Mouse (Mus musculus) limb, embryonic 13.5 days (tissue): Measurements from ENCODE around the gene Ift172. TPM values are rescaled to one million over a fixed set of nuclear protein-coding genes. Genes with fewer than 3 reads are reported as not detected.

ENCODE experiments used
- ATAC-seq: fragments of 200-750 bp; cut with Nextera tagmentation; 2 replicates; pipeline ENCODE4 v1.8.0; 2017; ENCODE audit warnings: low read depth, moderate number of reproducible peaks, moderate TSS enrichment; ENCODE audit not compliant: low FRiP score
- H3K27ac ChIP-seq: fragments of 300-500 bp; sonication (generic); 2 replicates; pipeline ENCODE4 v1.5.1; 2015; ENCODE audit warnings: inconsistent platforms, mild to moderate bottlenecking, moderate library complexity
- H3K27me3 ChIP-seq: fragments of 300-500 bp; sonication (generic); 2 replicates; pipeline ENCODE4 v1.6.1; 2015; ENCODE audit warnings: mild to moderate bottlenecking, inconsistent platforms
- H3K36me3 ChIP-seq: fragments of 300-500 bp; sonication (generic); 2 replicates; pipeline ENCODE4 v1.6.1; 2015; ENCODE audit warnings: inconsistent platforms, mild to moderate bottlenecking, moderate library complexity
- H3K4me1 ChIP-seq: fragments of 300-500 bp; sonication (generic); 2 replicates; pipeline ENCODE4 v1.6.1; 2015; ENCODE audit warnings: inconsistent platforms
- H3K4me2 ChIP-seq: fragments of 300-500 bp; sonication (generic); replicated peaks from 2 replicates; pipeline ENCODE4 v1.6.1; 2015; ENCODE audit warnings: inconsistent platforms, mild to moderate bottlenecking, moderate library complexity
- H3K4me3 ChIP-seq: fragments of 300-500 bp; sonication (generic); 2 replicates; pipeline ENCODE4 v1.5.1; 2015; ENCODE audit warnings: moderate library complexity, mild to moderate bottlenecking, inconsistent platforms
- H3K9ac ChIP-seq: fragments of 300-500 bp; sonication (generic); 2 replicates; pipeline ENCODE4 v1.6.1; 2015; ENCODE audit warnings: mild to moderate bottlenecking, inconsistent platforms
- H3K9me3 ChIP-seq: fragments of 300-500 bp; sonication (generic); 2 replicates; pipeline ENCODE4 v1.6.1; 2016; ENCODE audit warnings: inconsistent platforms
- WGBS: fragments of 180-500 bp; shearing (Covaris S2); methylation state at CpG from one replicate; pipeline ENCODE4 v1.1.7; 2015; 5-methylcytosine and 5-hydroxymethylcytosine counted together
- polyA plus RNA-seq: library from polyadenylated mRNA; unstranded; fragments of >200 nt; fragmentation: Nextera tagmentation; extraction: Ambion mirVana; gene quantifications from 2 replicates; pipeline ENCODE4 v1.2.1, GENCODE M21; 2015

Gene Ift172
- polyA plus RNA-seq, 1 experiment from 2014 or later, result 45.0 TPM

DNA sequence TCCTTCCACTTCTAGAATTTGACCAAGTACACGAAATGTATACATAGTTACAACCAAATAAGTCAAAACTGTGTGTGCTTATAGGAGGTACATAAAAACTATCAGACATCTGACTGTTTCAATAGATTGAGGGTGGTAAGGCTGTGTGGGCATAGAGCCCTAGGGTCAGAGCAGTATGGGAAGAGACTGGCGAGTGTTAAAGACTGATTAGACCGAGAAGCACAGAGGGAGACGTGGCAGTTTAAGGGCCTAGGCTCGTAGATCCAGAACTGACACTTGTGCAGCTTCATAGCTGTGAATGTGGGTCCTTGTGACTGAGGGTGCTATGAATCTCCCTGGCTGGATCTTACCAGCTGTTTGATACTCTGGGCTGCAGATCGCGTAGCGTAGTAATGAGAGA, 36.0 kb downstream of the Ift172 start:
- Histone ChIP-seq H3K4me2 (no peak overlapping the region), H3K9ac (no peak overlapping the region), H3K4me1 (peaks cover 38% of the 10 kb centered on the region), H3K27ac (no peak overlapping the region), H3K36me3 (peaks cover 92% of the 10 kb centered on the region), H3K27me3 (no peaks in the 10 kb centered on the region), H3K9me3 (no peaks in the 10 kb centered on the region), H3K4me3 (no peak overlapping the region)
- no peak for ATAC-seq
- 85% methylated on average over 8 of the region's 8 CpGs for WGBS

DNA sequence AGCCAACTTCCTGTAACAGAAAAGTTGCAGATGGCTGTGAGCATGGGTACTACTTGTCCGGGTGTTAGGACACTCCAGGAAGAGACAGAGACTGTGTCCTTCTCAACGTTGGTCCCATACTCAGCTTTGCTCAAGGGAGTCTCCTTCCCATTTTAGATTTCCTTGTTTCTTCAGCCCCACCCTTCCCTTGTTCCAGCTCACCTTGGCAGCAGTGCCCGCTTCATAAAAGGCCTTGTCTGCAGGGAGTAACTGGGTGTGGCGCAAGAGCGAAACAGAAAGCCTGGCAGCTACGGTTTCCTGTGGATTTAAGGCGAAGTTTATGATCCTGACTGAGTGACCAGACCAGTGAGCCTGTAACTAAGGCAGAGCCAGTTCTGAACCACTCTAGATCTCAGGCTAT, 36.5 kb downstream of the Ift172 start:
- peaks cover 38% of the 10 kb centered on the region for H3K4me1 ChIP-seq
- H3K9me3 ChIP-seq, result no peaks in the 10 kb centered on the region
- no peak overlapping the region for H3K9ac ChIP-seq
- no peaks in the 10 kb centered on the region for H3K27me3 ChIP-seq
- H3K4me2 ChIP-seq, result no peak overlapping the region
- no peak for ATAC-seq
- H3K36me3 ChIP-seq, result peaks cover 92% of the 10 kb centered on the region
- no peak overlapping the region for H3K4me3 ChIP-seq
- no peak overlapping the region for H3K27ac ChIP-seq
- WGBS, result 80% methylated on average over 7 of the region's 7 CpGs

DNA sequence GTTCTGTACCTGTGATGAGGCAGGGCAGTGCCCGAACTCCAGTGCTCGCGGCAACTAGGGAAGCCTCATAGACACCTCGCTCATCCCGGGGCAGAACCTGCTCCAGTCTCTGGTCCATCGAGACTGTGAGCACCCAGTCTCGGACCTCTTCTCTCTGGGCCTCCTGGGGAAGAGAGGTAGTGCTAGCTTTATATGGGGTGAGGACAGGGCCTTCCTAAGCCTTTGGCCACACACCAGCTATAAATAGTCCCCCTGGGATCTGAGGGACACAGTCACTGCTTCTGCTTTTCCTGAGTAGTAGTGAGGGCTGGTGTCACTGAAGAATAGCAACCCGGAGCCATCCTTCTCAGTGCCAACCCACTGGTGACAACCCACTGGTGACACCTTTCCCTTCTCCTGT, 37.1 kb downstream of the Ift172 start:
- no peak overlapping the region for H3K4me3 ChIP-seq
- H3K27ac ChIP-seq, result peak overlapping the region; percentile 75; the same call in 1 of the 2 replicates
- peaks cover 92% of the 10 kb centered on the region for H3K36me3 ChIP-seq
- H3K4me1 ChIP-seq, result peaks cover 38% of the 10 kb centered on the region
- H3K4me2 ChIP-seq, result no peak overlapping the region
- H3K27me3 ChIP-seq, result no peaks in the 10 kb centered on the region
- no peak overlapping the region for H3K9ac ChIP-seq
- WGBS, result 94% methylated on average over 8 of the region's 8 CpGs
- no peak for ATAC-seq
- H3K9me3 ChIP-seq, result no peaks in the 10 kb centered on the region

DNA sequence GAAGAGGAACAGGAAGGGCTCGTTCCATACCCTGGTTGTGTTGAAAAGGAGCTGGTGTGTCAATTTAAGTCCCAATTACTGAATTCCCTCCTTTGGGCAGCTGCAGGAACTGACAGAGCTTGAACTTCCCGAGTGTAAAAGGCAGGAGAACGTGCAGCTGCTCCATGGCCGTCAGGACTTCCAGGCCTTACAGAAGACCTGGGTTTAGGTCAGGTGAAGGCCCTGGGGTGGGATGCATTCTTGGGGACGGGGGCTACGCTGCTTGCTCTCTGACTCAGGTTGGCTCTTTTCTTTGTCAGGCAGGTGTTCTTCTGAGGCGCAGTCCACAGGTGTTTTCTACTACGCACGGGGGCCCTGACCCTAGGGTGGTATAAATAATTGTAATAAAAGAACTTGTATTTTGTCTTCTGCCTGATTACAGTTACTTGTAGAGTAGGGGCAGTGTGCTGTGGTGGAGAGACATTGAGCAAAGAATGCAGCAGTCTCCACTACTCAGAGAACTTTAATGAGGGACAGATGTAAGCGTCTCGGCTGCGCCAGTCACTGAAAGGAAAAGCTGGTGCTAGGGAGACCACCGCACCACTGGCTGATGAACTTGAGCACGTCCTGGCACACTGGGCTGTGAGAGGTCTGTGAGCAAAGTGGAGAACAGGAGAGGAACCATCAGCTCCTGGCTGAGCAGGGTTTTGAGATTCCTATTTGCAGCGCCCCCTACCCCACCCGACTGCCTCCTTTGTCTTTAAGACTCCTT, 37.9 kb downstream of the Ift172 start:
- ATAC-seq, result 0 out of 2 replicates have a peak, but pooled peaks have one; percentile 21
- Histone ChIP-seq H3K27me3 (no peaks in the 10 kb centered on the region), H3K4me1 (peaks cover 38% of the 10 kb centered on the region), H3K4me3 (0 out of 2 replicates have a peak overlapping the region, but pooled peaks have one; percentile 7), H3K27ac (peak overlapping the region; percentile 75), H3K9me3 (no peaks in the 10 kb centered on the region), H3K36me3 (peaks cover 93% of the 10 kb centered on the region), H3K4me2 (peak overlapping the region; percentile 66), H3K9ac (no peak overlapping the region; the same call in 1 of the 2 replicates)
- WGBS, result 44% methylated on average over 16 of the region's 16 CpGs

DNA sequence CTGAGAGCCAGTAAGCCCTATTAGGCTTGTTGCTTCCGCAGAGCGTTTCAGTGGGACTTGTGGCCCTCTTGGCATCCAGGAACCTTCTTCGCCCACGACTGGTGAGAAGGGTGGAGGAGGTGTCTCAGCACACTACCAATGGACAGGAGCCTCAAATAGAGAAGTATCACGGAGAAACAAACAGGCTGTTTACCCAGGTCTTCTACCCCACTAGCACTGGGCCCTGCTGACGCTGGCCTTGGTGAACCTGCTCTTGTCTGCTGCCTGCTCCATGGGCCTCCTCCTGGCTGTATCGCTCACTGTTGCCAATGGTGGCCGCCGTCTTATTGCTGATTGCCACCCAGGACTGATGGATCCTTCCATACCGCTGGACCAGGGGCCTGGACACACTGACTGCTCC, 38.8 kb downstream of the Ift172 start:
- Histone ChIP-seq H3K9ac (peak overlapping the region; percentile 65), H3K36me3 (peaks cover 93% of the 10 kb centered on the region), H3K4me2 (peak overlapping the region; percentile 66), H3K27ac (peak overlapping the region; percentile 75; the same call in 1 of the 2 replicates), H3K27me3 (no peaks in the 10 kb centered on the region), H3K9me3 (no peaks in the 10 kb centered on the region), H3K4me1 (peaks cover 38% of the 10 kb centered on the region), H3K4me3 (peak overlapping the region; percentile 44)
- no peak; the same call in 1 of the 2 replicates for ATAC-seq
- WGBS, result 45% methylated on average over 10 of the region's 10 CpGs

DNA sequence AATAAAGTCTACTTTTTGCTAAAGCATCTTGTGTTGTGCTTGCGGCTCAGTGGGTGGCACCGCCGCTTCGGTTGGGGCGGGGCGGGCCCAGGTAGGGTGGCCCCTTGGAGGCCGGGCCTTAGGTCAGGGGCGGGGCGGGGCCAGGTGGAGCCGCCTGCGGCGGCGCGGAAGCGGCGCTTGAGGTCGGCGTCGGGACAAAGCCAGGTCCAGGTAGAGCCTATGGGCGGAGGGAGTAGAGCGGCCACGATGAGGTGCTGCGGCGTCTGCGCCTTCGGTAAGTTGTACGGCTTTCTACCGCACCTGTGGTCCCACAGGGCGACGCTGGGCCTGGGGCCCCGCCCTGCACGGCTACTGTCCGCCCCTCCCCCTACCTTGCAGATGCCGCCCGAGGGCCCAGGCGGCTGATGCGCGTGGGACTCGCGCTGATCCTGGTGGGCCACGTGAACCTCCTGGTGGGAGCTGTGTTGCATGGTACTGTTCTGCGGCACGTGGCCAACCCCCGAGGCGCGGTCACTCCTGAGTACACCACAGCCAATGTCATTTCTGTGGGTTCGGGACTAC, 39.3 kb downstream of the Ift172 start, which contains the start of gene Krtcap3:
TSS of gene Krtcap3 (plus strand) at position 151 of the 561 bp plus-strand sequence.
- Histone ChIP-seq H3K9ac (peak within 1 kb of the TSS; percentile 65), H3K27me3 (no peaks in the 10 kb centered on the region), H3K9me3 (no peaks in the 10 kb centered on the region), H3K4me1 (peaks cover 38% of the 10 kb centered on the region), H3K4me2 (peak within 1 kb of the TSS; percentile 66), H3K4me3 (peak within 1 kb of the TSS; percentile 44), H3K27ac (peak within 1 kb of the TSS; percentile 75; the same call in 1 of the 2 replicates), H3K36me3 (peaks cover 95% of the 10 kb centered on the region)
- peak; percentile 64 for ATAC-seq
- WGBS, result 6% methylated on average over 44 of the region's 47 CpGs

DNA sequence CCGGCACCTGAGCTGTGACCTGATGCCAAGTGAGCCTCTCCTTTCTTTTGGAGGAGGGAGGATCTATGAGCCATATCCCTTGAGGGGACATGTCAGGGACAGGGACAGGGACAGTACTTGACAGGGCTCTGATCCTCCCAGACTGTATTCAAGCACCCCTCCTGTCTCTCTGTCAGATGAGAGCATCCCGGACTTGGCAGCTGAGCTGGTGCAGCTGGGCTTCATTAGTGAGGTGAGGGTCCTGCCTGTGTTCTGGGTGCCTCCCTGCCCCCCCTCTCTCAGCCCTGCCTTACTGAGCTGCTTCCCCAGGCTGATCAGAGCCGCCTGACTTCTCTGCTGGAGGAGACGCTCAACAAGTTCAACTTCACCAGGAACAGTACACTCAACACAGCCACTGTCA, 40.2 kb downstream of the Ift172 start:
- 35% methylated on average over 4 of the region's 4 CpGs for WGBS
- H3K4me1 ChIP-seq, result peaks cover 38% of the 10 kb centered on the region
- H3K27ac ChIP-seq, result peak overlapping the region; percentile 69; the same call in 1 of the 2 replicates
- H3K36me3 ChIP-seq, result peaks cover 96% of the 10 kb centered on the region
- no peak overlapping the region for H3K4me3 ChIP-seq
- peak; percentile 17; the same call in 1 of the 2 replicates for ATAC-seq
- peak overlapping the region; percentile 66 for H3K4me2 ChIP-seq
- H3K27me3 ChIP-seq, result no peaks in the 10 kb centered on the region
- H3K9me3 ChIP-seq, result no peaks in the 10 kb centered on the region
- peak overlapping the region; percentile 65 for H3K9ac ChIP-seq

DNA sequence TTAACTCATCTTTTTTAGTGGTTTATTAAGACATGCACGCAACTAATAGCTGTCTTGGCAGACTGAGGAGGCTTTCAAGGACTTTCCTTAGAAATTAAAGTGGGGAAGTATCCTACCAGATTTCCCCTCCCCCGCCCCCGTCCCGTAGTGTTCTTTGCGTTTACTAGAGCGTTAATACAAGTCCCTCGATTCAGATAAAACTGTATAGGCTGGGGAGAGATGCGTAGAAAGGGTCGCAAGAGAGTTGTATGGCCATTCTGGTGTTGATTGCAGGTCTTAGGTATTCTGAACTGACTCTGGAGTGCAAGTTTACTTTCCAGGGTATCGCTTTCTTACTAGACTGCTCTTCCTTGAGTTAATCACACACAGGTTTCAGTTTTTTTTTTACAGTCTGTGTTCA, 48.7 kb downstream of the Ift172 start:
- WGBS, result 18% methylated on average over 10 of the region's 10 CpGs
- peak overlapping the region; percentile 93 for H3K4me2 ChIP-seq
- no peaks in the 10 kb centered on the region for H3K27me3 ChIP-seq
- H3K27ac ChIP-seq, result no peak overlapping the region
- H3K4me1 ChIP-seq, result peaks cover 9% of the 10 kb centered on the region
- peak overlapping the region; percentile 91 for H3K4me3 ChIP-seq
- peaks cover 36% of the 10 kb centered on the region for H3K36me3 ChIP-seq
- H3K9me3 ChIP-seq, result no peaks in the 10 kb centered on the region
- peak overlapping the region; percentile 98 for H3K9ac ChIP-seq
- no peak for ATAC-seq

DNA sequence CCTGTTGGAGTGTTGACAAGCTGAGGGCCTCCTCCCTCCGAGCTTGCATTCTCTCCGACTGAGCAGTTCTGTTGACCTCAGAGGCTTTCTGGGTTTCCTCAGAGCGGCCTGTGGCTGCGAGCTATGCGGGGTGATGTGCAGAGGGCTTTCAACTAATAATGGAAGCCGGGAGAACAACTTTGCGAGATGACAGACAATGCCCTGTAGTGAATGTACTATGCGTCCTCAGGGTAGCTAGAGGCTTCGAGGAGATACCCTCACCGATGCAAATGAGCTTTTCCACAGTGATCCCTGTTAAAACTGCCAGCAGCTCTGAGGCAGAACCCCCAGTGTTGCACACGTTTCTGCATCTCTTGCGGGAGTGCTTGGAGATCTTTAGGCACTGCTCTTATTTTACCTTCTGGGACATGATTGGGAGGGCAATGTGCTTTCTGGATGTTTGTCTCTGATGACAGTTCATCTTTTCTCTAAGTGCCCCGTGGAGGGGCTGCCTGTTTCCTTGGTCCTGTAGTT, 49.3 kb downstream of the Ift172 start:
- Histone ChIP-seq H3K27ac (peak overlapping the region; percentile 98), H3K9ac (peak overlapping the region; percentile 98), H3K4me1 (peaks cover 9% of the 10 kb centered on the region), H3K9me3 (no peaks in the 10 kb centered on the region), H3K4me3 (peak overlapping the region; percentile 91), H3K36me3 (peaks cover 30% of the 10 kb centered on the region), H3K4me2 (peak overlapping the region; percentile 93), H3K27me3 (no peaks in the 10 kb centered on the region)
- no peak for ATAC-seq
- WGBS, result under 1% methylated on average over 13 of the region's 13 CpGs

DNA sequence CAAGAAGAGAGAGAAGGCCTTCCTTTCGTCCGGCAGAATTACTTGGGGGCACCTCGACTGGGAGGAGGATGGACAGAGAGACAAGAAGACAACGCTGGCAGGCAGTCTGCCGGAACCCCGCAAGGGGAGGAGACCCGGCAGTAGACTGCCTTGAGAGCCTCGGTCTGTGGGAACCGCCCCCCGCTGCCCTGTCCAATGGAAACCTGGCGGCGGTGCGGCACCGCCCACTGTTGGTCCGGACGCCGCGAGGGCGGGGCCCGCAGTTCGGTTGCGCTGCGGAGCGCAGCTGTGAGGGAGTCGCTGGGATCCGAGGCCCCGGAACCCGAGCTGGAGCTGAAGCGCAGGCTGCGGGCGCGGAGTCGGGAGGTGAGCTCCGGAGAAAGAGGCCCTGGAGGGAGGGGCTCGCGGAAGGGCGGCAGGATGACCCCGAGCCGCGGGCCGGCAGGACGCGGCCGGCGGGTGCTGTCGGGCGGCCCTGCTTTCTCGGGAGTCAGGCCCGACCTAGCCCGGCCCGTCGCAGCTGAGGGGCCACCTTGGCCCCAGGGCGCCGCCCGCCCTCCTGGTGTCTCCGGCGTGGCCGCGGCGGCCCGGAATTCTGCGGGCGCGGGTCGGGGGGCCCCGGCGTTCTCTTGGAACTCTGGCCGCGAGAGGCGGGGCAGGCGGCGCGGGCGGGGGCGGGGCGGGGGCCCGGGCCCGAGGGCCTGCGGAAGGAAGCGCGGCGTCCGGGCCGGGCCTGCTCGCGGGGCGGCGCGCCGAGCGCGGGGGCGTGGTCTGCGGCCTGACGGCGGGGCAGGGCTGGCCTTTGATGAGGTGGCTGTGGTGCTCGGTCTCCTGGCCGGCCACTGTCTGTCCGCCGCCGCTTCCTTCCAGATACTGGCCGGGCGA, 50.0 kb downstream of the Ift172 start, which contains the start of the genes Nrbp1 and Gm9970:
TSS of gene Nrbp1 (plus strand) at position 228 of the 885 bp plus-strand sequence.
TSS of gene Gm9970 (minus strand) at position 596 of the 885 bp plus-strand sequence.
- Histone ChIP-seq H3K27me3 (no peaks in the 10 kb centered on the region), H3K4me1 (peaks cover 9% of the 10 kb centered on the region), H3K9me3 (no peaks in the 10 kb centered on the region), H3K4me3 (peak within 1 kb of the TSS; percentile 91), H3K27ac (peak within 1 kb of the TSS; percentile 98), H3K36me3 (peaks cover 23% of the 10 kb centered on the region), H3K9ac (peak within 1 kb of the TSS; percentile 98), H3K4me2 (peak within 1 kb of the TSS; percentile 93)
- ATAC-seq, result peak; percentile 99
- under 1% methylated on average over 45 of the region's 103 CpGs for WGBS

DNA sequence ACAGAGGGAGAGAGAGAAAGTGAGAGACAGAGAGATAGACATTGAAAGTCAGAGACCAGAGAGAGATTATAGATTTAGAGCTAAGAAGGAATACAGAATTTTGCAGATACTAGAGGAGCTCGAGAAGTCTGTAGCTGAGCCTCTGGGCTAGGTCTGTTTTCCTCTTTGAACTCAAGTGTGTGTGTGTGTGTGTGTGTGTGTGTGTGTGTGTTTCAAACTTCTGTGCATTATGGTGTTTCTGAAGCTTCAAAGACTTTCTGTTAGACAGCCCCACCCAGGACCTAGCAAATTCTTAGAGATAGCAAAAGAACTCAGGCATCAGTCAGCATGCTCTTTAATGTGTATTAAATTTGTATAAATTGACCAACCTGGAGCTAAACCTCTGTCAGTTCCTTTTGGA, 64.3 kb downstream of the Ift172 start:
- H3K9me3 ChIP-seq, result no peaks in the 10 kb centered on the region
- H3K27ac ChIP-seq, result no peak overlapping the region
- H3K4me1 ChIP-seq, result no peaks in the 10 kb centered on the region
- H3K4me2 ChIP-seq, result no peak overlapping the region
- no peak overlapping the region for H3K4me3 ChIP-seq
- WGBS, result 62% methylated on average over 1 of the region's 1 CpGs
- no peaks in the 10 kb centered on the region for H3K36me3 ChIP-seq
- no peak overlapping the region for H3K9ac ChIP-seq
- H3K27me3 ChIP-seq, result no peaks in the 10 kb centered on the region
- ATAC-seq, result no peak
